Mouse (Mus musculus) lung, postnatal 0 days (tissue): ENCODE results near the gene Spag7.

Source experiments
- CTCF ChIP-seq: IDR thresholded peaks from 2 replicates; pipeline ENCODE4 v1.5.1; 2016; ENCODE audit warnings: antibody characterized with exemption, mild to moderate bottlenecking
- EP300 ChIP-seq: IDR thresholded peaks from 2 replicates; pipeline ENCODE4 v1.6.1; 2016; ENCODE audit warnings: antibody characterized with exemption, mild to moderate bottlenecking, control low read depth

- TF ChIP-seq EP300 (no peak), CTCF (no peak)
Measured at GRCm38 (mm10) chr11:70637764-70638163, 31.5 kb downstream of the Spag7 start.
